Mouse (Mus musculus) forebrain, embryonic 13.5 days (tissue): ENCODE results near the gene Ube2e1. TPM values are rescaled to one million over a fixed set of nuclear protein-coding genes. Genes with fewer than 3 reads are reported as not detected.
A peak's percentile ranks its signal among the peaks of the same experiment; 100 is the strongest.

Source experiments
- ATAC-seq: fragments of 200-750 bp; cut with Nextera tagmentation; 2 replicates; pipeline ENCODE4 v1.8.0; 2017
- H3K27ac ChIP-seq: fragments of 300-500 bp; sonication (generic); 2 replicates; pipeline ENCODE4 v1.5.1; 2015; ENCODE audit warnings: inconsistent platforms, mild to moderate bottlenecking, moderate library complexity
- H3K27me3 ChIP-seq: fragments of 300-500 bp; sonication (generic); 2 replicates; pipeline ENCODE4 v1.6.1; 2015; ENCODE audit warnings: mild to moderate bottlenecking, inconsistent platforms
- H3K36me3 ChIP-seq: fragments of 300-500 bp; sonication (generic); 2 replicates; pipeline ENCODE4 v1.6.1; 2015; ENCODE audit warnings: mild to moderate bottlenecking, inconsistent platforms; ENCODE audit not compliant: poor library complexity, severe bottlenecking
- H3K4me1 ChIP-seq: fragments of 300-500 bp; sonication (generic); 2 replicates; pipeline ENCODE4 v1.6.1; 2015; ENCODE audit warnings: inconsistent platforms
- H3K4me2 ChIP-seq: fragments of 300-500 bp; sonication (generic); 2 replicates; pipeline ENCODE4 v1.6.1; 2015; ENCODE audit warnings: inconsistent platforms, mild to moderate bottlenecking, moderate library complexity
- H3K4me3 ChIP-seq: fragments of 300-500 bp; sonication (generic); 2 replicates; pipeline ENCODE4 v1.5.1; 2015; ENCODE audit warnings: mild to moderate bottlenecking, inconsistent platforms
- H3K9ac ChIP-seq: fragments of 300-500 bp; sonication (generic); 2 replicates; pipeline ENCODE4 v1.6.1; 2015; ENCODE audit warnings: mild to moderate bottlenecking, inconsistent platforms
- H3K9me3 ChIP-seq: fragments of 300-500 bp; sonication (generic); replicated peaks from 2 replicates; pipeline ENCODE4 v1.6.1; 2016; ENCODE audit warnings: inconsistent platforms
- WGBS: fragments of 180-500 bp; shearing (Covaris S2); methylation state at CpG from one replicate; pipeline ENCODE4 v1.1.7; 2015; 5-methylcytosine and 5-hydroxymethylcytosine counted together
- polyA plus RNA-seq: library from polyadenylated mRNA; unstranded; fragments of >200 nt; fragmentation: Nextera tagmentation; extraction: Ambion mirVana; gene quantifications from 2 replicates; pipeline ENCODE4 v1.2.1, GENCODE M21; 2015

Ube2e1 gene
- polyA plus RNA-seq, 1 experiment from 2014 or later: 198 TPM

DNA sequence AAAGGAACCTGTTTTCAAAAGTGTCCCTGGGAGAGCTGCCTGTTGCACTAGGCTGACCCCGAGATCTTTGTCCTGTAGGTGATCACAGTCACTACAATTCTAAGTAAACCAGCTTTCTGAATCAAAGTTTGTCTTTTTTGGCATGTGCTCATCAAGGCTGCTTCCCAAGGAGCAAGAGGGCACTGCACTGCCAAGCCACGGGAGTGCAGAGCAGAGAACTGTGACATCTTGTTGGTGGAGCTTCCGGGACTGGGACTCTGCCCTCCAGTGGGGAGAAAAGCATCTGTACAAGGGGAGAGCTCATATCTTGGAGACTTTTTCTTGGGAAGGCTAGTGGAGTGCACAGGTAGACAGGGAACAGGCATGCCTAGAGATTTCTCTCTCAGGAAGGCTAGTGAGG lies 21.9 kb upstream of the Ube2e1 start:
- 58% methylated on average over 3 of the region's 3 CpGs for WGBS
- Histone ChIP-seq H3K4me2 (no peak overlapping the region), H3K27ac (no peak overlapping the region), H3K36me3 (no peaks in the 10 kb centered on the region), H3K9me3 (no peaks in the 10 kb centered on the region), H3K9ac (no peak overlapping the region), H3K4me1 (no peaks in the 10 kb centered on the region), H3K4me3 (no peak overlapping the region), H3K27me3 (no peaks in the 10 kb centered on the region)
- ATAC-seq: no peak

DNA sequence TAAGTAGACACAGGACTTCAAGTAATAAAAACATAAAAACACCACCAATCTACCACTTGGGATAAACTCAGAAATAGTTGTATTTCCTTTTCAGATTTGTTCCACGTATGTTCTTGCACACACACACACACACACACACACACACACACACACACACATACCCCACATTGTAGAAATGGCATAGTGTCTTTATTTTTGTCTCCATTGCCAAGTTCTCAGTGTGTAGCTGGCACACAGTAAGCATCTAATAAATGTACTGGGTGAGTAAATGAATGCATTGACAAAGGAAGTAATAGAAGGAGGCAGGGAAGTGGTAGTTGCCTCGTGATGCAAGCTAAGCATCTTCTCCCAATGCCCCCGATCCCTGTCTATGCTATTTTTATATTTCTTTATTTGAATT lies 21.3 kb upstream of the Ube2e1 start:
- Histone ChIP-seq H3K9me3 (no peaks in the 10 kb centered on the region), H3K4me1 (no peaks in the 10 kb centered on the region), H3K4me3 (no peak overlapping the region), H3K9ac (no peak overlapping the region), H3K4me2 (no peak overlapping the region), H3K36me3 (no peaks in the 10 kb centered on the region), H3K27ac (no peak overlapping the region), H3K27me3 (no peaks in the 10 kb centered on the region)
- ATAC-seq: no peak
- WGBS: 70% methylated on average over 3 of the region's 3 CpGs

DNA sequence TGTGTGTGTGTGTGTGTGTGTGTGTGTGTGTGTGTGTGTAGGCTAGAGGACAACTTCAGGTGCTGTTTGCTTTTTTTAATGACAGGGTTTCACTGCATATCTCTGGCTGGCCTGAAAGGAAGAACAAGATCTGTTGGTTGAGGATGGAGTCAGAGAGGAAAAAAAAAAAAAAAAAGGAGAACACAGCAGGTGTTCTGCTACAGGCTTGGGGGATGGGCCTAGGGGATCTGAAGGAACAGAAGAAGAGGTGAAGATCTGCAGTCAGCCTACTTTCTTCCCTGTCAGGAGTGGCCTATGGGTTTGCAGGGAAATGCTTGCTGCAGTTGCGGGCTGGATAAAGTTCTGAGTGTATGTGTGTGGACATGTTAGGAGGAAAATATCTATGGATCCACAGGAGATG lies 19.0 kb upstream of the Ube2e1 start:
- Histone ChIP-seq H3K9me3 (no peaks in the 10 kb centered on the region), H3K36me3 (no peaks in the 10 kb centered on the region), H3K27ac (no peak overlapping the region), H3K4me1 (no peaks in the 10 kb centered on the region), H3K4me3 (no peak overlapping the region), H3K4me2 (no peak overlapping the region), H3K9ac (no peak overlapping the region), H3K27me3 (no peaks in the 10 kb centered on the region)
- no peak for ATAC-seq
- 92% methylated on average over 1 of the region's 1 CpGs for WGBS

DNA sequence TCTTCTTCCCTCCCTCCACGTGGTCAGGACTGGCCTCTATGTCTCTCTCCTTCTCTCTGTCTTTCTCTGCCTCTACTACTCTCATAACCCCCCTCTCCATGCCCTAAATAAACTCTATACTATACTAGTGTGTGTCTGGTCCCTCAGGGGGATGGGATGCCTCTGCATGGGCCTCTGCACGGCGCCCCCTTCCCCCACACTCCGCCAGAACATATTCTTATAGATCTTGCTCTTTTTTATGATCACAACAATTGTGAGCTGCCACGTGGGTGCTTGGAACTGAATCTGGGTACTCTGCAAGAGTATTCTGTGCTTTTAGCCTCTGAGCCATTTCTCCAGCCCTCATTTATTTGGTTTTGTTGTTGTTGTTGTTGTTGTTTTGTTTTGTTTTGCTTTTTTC lies 18.2 kb upstream of the Ube2e1 start:
- H3K9me3 ChIP-seq: no peaks in the 10 kb centered on the region
- ATAC-seq: no peak
- 53% methylated on average over 5 of the region's 5 CpGs for WGBS
- no peaks in the 10 kb centered on the region for H3K27me3 ChIP-seq
- H3K9ac ChIP-seq: no peak overlapping the region
- H3K4me3 ChIP-seq: no peak overlapping the region
- no peaks in the 10 kb centered on the region for H3K4me1 ChIP-seq
- no peaks in the 10 kb centered on the region for H3K36me3 ChIP-seq
- no peak overlapping the region for H3K27ac ChIP-seq
- H3K4me2 ChIP-seq: no peak overlapping the region

DNA sequence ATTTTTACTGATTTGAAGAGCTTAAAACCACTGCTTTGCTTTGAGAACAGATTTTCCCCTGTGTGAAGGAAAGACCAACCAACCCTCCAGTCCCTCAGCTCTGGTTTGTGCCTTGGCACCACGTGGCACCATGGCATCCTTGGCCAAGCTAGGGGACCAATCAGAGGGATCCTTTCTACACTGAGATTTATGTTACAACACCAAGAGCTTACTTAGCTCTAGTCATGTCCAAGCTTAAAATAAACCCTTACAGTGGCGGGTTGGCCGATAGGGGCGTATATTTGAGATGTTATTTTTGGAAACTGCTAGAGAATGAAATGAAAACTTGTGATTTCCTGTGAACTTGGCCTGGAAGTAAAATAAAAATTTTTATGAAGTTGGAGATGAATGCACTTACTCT lies 11.9 kb upstream of the Ube2e1 start:
- no peak for ATAC-seq
- Histone ChIP-seq H3K36me3 (no peaks in the 10 kb centered on the region), H3K4me1 (no peaks in the 10 kb centered on the region), H3K27ac (no peak overlapping the region), H3K4me3 (no peak overlapping the region), H3K9me3 (no peaks in the 10 kb centered on the region), H3K9ac (no peak overlapping the region), H3K4me2 (no peak overlapping the region), H3K27me3 (no peaks in the 10 kb centered on the region)
- 79% methylated on average over 4 of the region's 4 CpGs for WGBS

DNA sequence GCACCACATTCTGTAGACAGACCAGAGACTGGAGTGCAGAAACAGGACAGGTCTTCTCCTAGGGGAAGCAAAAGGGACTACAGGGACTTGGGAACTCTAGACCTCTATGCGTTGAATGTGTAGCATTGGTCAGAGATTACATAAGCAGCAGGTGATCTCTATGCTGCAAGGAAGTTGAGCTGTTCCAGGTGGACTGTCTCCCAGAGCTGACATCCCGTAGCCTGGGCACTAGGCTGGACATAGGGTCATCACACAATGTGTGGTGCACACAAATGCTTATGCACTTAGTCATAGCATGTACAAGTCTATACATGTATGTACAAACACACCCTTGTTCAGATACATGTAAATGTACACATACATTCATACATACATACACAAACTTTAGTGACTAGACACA lies 11.1 kb upstream of the Ube2e1 start:
- Histone ChIP-seq H3K4me1 (no peaks in the 10 kb centered on the region), H3K9ac (no peak overlapping the region), H3K4me3 (no peak overlapping the region), H3K4me2 (no peak overlapping the region), H3K36me3 (no peaks in the 10 kb centered on the region), H3K9me3 (no peaks in the 10 kb centered on the region), H3K27ac (no peak overlapping the region), H3K27me3 (no peaks in the 10 kb centered on the region)
- WGBS: 86% methylated on average over 2 of the region's 2 CpGs
- no peak for ATAC-seq

DNA sequence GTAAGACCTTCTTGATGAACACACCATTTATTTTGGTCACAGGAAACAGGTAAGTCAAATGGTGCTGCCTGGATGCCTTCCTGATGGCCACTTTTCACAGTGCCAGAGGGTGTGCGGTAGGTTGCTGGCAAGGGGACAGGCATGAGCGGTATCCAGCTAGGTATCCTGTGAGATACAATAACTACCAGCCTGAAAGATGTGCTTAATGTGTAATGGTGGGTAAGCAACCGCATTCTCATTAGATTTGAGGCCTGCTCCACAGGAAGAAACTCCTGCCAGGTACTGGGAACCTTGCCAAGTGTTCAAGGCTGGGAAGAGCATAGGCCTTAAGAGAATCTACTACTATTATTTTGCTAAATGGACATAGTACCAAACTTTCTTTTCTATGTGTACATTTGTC lies 9.4 kb upstream of the Ube2e1 start:
- WGBS: 76% methylated on average over 3 of the region's 3 CpGs
- no peak for ATAC-seq

DNA sequence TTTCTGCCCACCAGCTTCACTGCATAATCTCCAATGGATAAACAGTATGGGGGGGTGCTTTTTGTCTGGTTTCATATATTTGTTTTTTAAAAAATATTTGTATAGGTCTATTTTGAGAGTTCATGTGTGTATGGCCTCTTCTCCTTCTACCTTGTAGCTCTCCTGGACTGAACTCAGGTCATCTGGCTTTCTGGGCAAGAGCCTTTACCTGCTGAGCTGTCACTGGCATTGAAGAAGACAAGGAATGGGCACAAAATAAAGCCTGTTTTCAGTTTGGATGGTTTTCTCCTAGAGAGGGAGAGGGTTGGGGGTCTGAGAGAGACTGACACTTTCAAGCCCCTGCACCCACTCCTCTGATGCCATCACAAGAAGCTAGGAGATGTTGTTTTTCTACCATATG lies 4.4 kb upstream of the Ube2e1 start:
- H3K9me3 ChIP-seq: no peaks in the 10 kb centered on the region
- no peak overlapping the region for H3K9ac ChIP-seq
- no peak overlapping the region for H3K4me3 ChIP-seq
- no peaks in the 10 kb centered on the region for H3K36me3 ChIP-seq
- no peak overlapping the region for H3K4me2 ChIP-seq
- H3K27me3 ChIP-seq: no peaks in the 10 kb centered on the region
- no peak for ATAC-seq
- no peak overlapping the region for H3K27ac ChIP-seq
- no peaks in the 10 kb centered on the region for H3K4me1 ChIP-seq

More for the DNA sequence above, 9.4 kb upstream of the Ube2e1 start:
- H3K9me3 ChIP-seq: no peaks in the 10 kb centered on the region
- no peak overlapping the region for H3K4me2 ChIP-seq
- no peaks in the 10 kb centered on the region for H3K4me1 ChIP-seq
- H3K9ac ChIP-seq: no peak overlapping the region
- no peak overlapping the region for H3K4me3 ChIP-seq
- H3K27ac ChIP-seq: no peak overlapping the region
- no peaks in the 10 kb centered on the region for H3K27me3 ChIP-seq
- H3K36me3 ChIP-seq: no peaks in the 10 kb centered on the region

DNA sequence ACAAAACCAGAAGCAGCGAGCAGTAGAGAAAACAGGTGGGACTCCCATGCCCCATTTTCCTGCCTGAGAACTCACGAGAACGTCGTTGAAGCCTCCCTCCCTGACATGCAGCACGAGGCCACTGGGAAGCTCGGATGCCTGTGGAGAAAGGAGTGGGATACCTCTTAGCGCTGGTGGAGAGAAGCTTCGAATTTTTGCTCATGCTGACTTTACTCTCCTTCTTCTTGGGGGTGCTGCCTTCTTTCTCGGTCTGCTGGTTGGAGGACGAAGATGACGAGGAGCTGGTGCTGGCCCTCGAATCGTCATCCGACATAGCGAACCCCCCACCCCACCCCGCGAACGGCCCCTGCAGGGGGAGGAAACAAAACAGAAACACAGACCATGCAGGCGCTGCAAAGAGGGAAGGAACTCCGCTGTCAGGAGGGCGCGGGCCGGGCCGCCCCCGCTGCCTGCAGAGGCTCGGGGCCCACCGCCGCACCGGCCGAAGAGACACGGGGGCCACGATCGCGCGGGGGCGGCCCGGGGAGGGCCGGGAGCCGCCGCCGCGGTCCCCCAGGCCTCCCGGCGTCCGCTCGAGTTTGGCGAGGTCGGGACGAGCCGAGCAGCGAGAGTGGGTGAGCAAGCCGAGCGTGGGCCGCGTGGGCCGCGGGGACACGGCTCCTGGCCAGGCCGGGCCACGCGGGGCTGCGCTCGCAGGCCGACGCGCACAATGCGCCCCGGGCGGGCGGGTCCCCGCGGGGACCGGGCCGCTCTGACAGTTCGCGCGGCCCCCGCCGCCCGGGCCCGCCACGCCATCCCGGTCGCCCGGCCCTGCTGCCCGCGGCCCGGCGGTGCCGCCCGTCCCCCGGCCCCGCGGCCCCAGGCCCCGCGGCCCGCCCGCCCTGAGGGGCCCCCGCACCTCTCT lies 618 bp downstream of the Ube2e1 start:
- peak overlapping the region; percentile 72 for H3K27ac ChIP-seq
- no peaks in the 10 kb centered on the region for H3K9me3 ChIP-seq
- peak overlapping the region; percentile 91 for H3K4me3 ChIP-seq
- peak overlapping the region; percentile 98 for H3K9ac ChIP-seq
- under 1% methylated on average over 56 of the region's 99 CpGs for WGBS
- H3K4me2 ChIP-seq: peak overlapping the region; percentile 73
- H3K27me3 ChIP-seq: no peaks in the 10 kb centered on the region
- ATAC-seq: peak; percentile 65
- H3K36me3 ChIP-seq: no peaks in the 10 kb centered on the region
- peaks cover 36% of the 10 kb centered on the region for H3K4me1 ChIP-seq

DNA sequence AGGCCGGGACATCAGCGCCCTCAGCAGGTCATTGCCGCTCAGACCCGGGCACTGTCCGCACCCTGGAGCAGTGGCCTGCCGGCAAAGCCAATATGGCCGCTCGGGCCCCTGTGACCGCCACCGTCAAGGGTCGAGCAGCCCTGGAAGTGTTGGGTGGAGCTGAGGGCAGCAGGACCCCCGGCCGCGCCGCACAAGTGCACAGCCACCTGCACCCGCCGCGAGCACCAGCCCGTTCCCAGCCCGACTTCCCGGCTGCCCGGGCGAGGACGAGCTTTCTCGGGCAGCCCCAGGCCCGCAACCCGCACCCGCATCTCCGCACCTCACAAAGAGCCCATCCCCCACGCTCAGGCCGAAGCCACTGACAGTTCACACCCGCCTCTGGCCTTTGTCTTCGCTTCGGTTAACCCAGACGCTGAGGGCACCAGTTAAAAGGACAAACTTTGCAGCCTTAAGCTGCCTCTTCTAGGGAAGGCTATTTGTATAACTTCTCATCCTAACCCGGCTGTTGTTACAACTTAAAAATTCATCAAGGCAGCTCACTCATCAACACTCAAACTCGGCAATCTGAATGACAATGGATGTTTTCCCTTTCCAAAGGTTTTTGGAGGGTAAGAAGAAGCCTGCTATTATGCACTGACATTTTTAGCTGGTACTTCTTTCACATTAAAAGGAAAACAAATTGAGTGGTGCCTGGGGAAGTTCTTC lies 4.5 kb downstream of the Ube2e1 start:
- Histone ChIP-seq H3K36me3 (no peaks in the 10 kb centered on the region), H3K27ac (no peak overlapping the region), H3K9me3 (no peaks in the 10 kb centered on the region), H3K4me3 (peak overlapping the region; percentile 39), H3K4me2 (peak overlapping the region; percentile 78), H3K4me1 (peaks cover 36% of the 10 kb centered on the region), H3K27me3 (no peaks in the 10 kb centered on the region), H3K9ac (peak overlapping the region; percentile 69)
- ATAC-seq: 0 out of 2 replicates have a peak, but pooled peaks have one; percentile 9
- under 1% methylated on average over 28 of the region's 37 CpGs for WGBS

DNA sequence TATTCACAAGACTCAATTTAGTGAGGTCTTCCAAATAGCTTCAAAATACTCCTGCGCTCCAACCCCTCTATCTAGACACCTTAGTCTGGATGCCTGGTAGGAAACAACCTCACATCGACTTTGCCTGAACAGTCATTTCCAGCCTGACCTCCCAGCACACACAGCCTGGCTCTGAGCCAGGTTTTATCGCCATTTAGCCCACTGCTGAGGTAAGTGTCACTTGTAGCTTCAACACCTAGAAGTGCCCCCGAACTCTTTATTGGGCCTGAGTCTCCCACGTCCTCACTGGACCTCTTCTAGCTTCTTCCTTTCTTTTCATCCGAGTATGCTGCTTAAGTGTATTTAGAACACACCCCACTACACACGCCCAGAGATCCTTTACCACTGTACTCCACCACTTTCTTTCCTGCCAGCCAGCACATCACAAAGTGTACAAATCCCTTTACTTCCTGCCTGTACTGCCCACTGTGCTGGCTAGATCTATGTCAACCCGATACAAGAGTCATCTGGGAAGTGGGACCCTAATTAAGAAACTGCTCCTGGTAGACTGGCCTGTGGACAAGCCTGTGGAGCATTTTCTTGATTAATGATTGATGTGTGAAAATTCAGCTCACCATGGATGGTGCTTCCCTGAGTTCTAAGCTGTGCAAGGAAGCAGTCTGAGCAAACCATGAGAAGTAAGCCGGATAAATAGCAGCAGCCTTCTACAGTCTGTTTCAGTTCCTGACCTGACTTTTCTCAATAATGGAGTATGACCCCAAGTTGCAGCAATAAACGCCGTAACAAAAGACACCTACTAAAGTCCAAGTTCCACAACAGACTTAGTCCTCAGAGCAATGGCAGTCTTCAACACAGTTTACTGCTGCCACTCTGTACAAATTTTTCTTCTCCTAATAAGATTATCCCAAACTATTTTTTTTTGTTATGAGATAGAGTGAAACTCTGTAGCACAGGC lies 13.9 kb downstream of the Ube2e1 start:
- Histone ChIP-seq H3K9me3 (no peaks in the 10 kb centered on the region), H3K27me3 (no peaks in the 10 kb centered on the region), H3K4me1 (no peaks in the 10 kb centered on the region), H3K4me3 (no peak overlapping the region), H3K9ac (no peak overlapping the region), H3K36me3 (0 out of 2 replicates have a peak, but pooled peaks cover 5% of the 10 kb centered on the region), H3K27ac (no peak overlapping the region), H3K4me2 (no peak overlapping the region)
- ATAC-seq: no peak
- WGBS: 86% methylated on average over 11 of the region's 11 CpGs

DNA sequence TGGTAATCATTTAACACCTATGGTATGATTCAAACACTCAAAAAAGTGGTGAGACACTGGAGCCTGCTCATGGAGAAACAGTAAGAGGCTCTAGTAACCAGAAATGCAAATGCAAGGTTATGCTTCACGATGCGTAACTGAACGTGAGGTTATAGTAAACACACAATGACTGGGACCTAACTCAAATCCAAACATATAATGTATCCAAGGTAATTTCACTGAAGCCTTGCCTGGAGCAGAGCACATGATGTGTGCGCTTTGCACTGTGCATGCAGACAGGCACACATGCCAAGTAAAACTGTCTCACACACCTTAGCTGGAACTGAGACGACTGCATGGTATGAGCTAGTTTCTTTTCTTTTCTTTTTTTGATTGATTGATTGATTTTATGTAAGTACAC lies 27.5 kb downstream of the Ube2e1 start:
- no peak overlapping the region for H3K9ac ChIP-seq
- peaks cover 10% of the 10 kb centered on the region; the same call in 1 of the 2 replicates for H3K4me1 ChIP-seq
- H3K9me3 ChIP-seq: no peaks in the 10 kb centered on the region
- 91% methylated on average over 5 of the region's 5 CpGs for WGBS
- 0 out of 2 replicates have a peak, but pooled peaks cover 7% of the 10 kb centered on the region for H3K36me3 ChIP-seq
- no peak overlapping the region for H3K4me2 ChIP-seq
- no peak for ATAC-seq
- H3K27ac ChIP-seq: no peak overlapping the region
- H3K4me3 ChIP-seq: no peak overlapping the region
- H3K27me3 ChIP-seq: no peaks in the 10 kb centered on the region
